Comparison of ENCODE assay signal across 11 mouse cellular contexts in the genomic region with DNA sequence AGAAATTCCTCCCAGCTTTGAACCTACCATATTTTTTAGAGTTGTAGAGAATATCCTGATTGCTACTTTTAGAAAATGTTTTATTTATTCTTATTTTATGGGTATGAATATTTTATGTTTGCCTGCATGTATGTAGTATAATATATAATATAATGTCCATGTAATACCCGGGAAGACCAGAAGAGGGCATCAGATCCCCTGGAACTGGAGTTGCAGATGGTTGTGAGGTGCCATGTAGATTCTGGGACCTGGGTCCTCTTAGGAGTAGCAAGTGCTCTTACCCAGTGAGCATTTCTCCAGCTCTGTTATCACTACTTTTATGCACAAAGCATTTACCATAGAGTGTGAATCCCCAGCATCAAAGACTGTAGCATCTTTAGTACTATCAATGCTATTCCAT. TPM values are rescaled to one million over a fixed set of nuclear protein-coding genes. Genes with fewer than 3 reads are reported as not detected.
DNase-seq lines count a peak whose midpoint lies in the region; ATAC-seq and TF ChIP-seq lines count a peak whose summit lies in the region.
"Had no signal": no experiment of that assay in that cellular context is flagged by ENCODE, and none has a peak within 500 bp of the region (broad histone marks: within the 10 kb centered on the region; RNA-seq: fewer than 3 reads in every experiment).

No protein-coding gene starts in this region.

- in situ Hi-C loops in ES-E14 (cut with MboI; ENCODE audit: low sequenced_read_pairs in 2 of 2, unreplicated experiment in 2 of 2), result no loop called here

- no peak for ATAC-seq in cerebellum, adult (ENCODE audit: insufficient number of reproducible peaks, low FRiP score, low TSS enrichment)

- H3K9me3 ChIP-seq in ES-E14 (ENCODE audit: control insufficient read depth, insufficient read depth, low read depth, low read length), result no peaks in the 10 kb centered on the region
- H3K9me3 ChIP-seq: neural tube, embryonic 12.5 days had no signal

- TF ChIP-seq POLR2A in cerebellum, adult 2 months (IDR thresholded peaks at IDR 0.05; ENCODE audit: borderline replicate concordance, insufficient read depth, low read length), result no peak

- H3K4me3 ChIP-seq in cerebellum, adult 2 months (replicated peaks; ENCODE audit: insufficient read depth, low read depth, low read length), result no peak overlapping the region
- H3K4me3 ChIP-seq in left cerebral cortex, adult 2 months, result no peak overlapping the region
- no peak overlapping the region for H3K4me3 ChIP-seq in ES-E14 (ENCODE audit: insufficient read depth in 1 of 2, low read depth in 1 of 2, low read length in 2 of 2, poor library complexity in 1 of 2, severe bottlenecking in 1 of 2)
- H3K4me3 ChIP-seq: erythroblast, embryonic 14.5 days; neural tube, embryonic 12.5 days had no signal

- H3K27me3 ChIP-seq in cerebellum, adult 2 months (ENCODE audit: control insufficient read depth, insufficient read depth, low read length), result no peaks in the 10 kb centered on the region

- no peak overlapping the region for H3K9ac ChIP-seq in ES-E14 (ENCODE audit: insufficient read depth, low read depth, low read length, poor library complexity, severe bottlenecking)
- H3K9ac ChIP-seq: hindbrain, embryonic 14.5 days; neural tube, embryonic 12.5 days had no signal

- no peak for DNase-seq in cerebellum, adult 2 months
- DNase-seq in cerebellum, adult 18-20 months, result no peak
- no peak for DNase-seq in left cerebral cortex, adult 2 months (ENCODE audit: extremely low spot score in 1 of 2, low spot score in 2 of 2)
- DNase-seq in left cerebral cortex, adult 8-10 months (ENCODE audit: low spot score in 2 of 2), result no peak
- no peak for DNase-seq in ES-E14 (ENCODE audit: low read depth, low spot score)
- peak; percentile 39 for DNase-seq in mesoderm, embryonic 11.5 days (ENCODE audit: low read depth, low spot score)
- no peak for DNase-seq in ovary, postnatal 14 days (ENCODE audit: low spot score)

- peak; percentile 40; the same call in 1 of the 2 replicates for TF ChIP-seq CTCF in cerebellum, adult 2 months (IDR thresholded peaks at IDR 0.05; ENCODE audit: borderline replicate concordance, insufficient read depth, low read depth, low read length)
- peak; percentile 58 for TF ChIP-seq CTCF in left cerebral cortex, adult 2 months (IDR thresholded peaks at IDR 0.05)

- no peaks in the 10 kb centered on the region for H3K36me3 ChIP-seq in ES-E14 (ENCODE audit: control insufficient read depth, insufficient read depth, low read length, poor library complexity, severe bottlenecking)
- H3K36me3 ChIP-seq: neural tube, embryonic 12.5 days had no signal

- intact Hi-C loops in left cerebral cortex, adult 2 months (cut with DNase I), result loop anchor here (5.0 kb wide), 1 partner anchor 76 kb away; no protein-coding TSS in a partner anchor

- 3% methylated on average over 1 of the region's 1 CpGs for WGBS in cerebellum, adult 2 months

- H3K27ac ChIP-seq in cerebellum, adult 2 months (ENCODE audit: insufficient read depth, low read length), result no peak overlapping the region
- H3K27ac ChIP-seq in left cerebral cortex, adult 2 months, result no peak overlapping the region
- H3K27ac ChIP-seq in ES-E14 (ENCODE audit: insufficient read depth, low read depth, low read length, poor library complexity, severe bottlenecking), result no peak overlapping the region
- H3K27ac ChIP-seq: hindbrain, embryonic 14.5 days; neural tube, embryonic 12.5 days had no signal

- no peaks in the 10 kb centered on the region for H3K4me1 ChIP-seq in cerebellum, adult 2 months (ENCODE audit: control insufficient read depth, insufficient read depth, low read length)
- no peaks in the 10 kb centered on the region for H3K4me1 ChIP-seq in ES-E14 (ENCODE audit: control insufficient read depth in 2 of 2, insufficient read depth in 2 of 2, low read length in 2 of 2, poor library complexity in 1 of 2)
- H3K4me1 ChIP-seq: neural tube, embryonic 12.5 days had no signal

TF ChIP-seq in ES-E14, 5 proteins besides CTCF, POLR2A, EP300 and RAD21:
- TF ChIP-seq MAFK (IDR thresholded peaks at IDR 0.05; ENCODE audit: insufficient read depth, low read depth, low read length) (no peak), ZNF384 (IDR thresholded peaks at IDR 0.05; ENCODE audit: low read depth, low read length) (no peak), HCFC1 (IDR thresholded peaks at IDR 0.05; ENCODE audit: borderline replicate concordance, insufficient read depth, low read length) (no peak), ZC3H11A (IDR thresholded peaks at IDR 0.05; ENCODE audit: borderline replicate concordance, low read depth, low read length) (peak; percentile 49; the same call in 1 of the 2 replicates), CHD2 (IDR thresholded peaks at IDR 0.05; ENCODE audit: low read depth, low read length) (no peak)
TF ChIP-seq in ES-E14: peak in this region for 1.

RNA-seq across cellular contexts. Expression of a gene that starts 17.5 kb away (rescaled TPM):
- polyA plus RNA-seq in cerebellum, adult 2 months (2012; rRNA removed), result 294 and 310 TPM in 2 replicates
- 100 to 1,000 TPM; 168 to 203 TPM for total RNA-seq in left cerebral cortex, adult 2 months (2021)
- total RNA-seq in left cerebral cortex, adult 8-10 months (2022), result 100 to 1,000 TPM; 199 to 208 (median 202) TPM
- 224 and 382 TPM in 2 replicates for total RNA-seq in ES-E14 (2012; rRNA removed)

RNA-seq across cellular contexts. Expression of a gene that starts 52.9 kb away (rescaled TPM):
- 0.05 TPM in 1 of 2 replicates, not detected in the other for polyA plus RNA-seq in cerebellum, adult 2 months (2012; rRNA removed)
- total RNA-seq in left cerebral cortex, adult 2 months (2021), result under 1 TPM in 1 of 2 experiments, not detected in 1; 0.16 TPM
- total RNA-seq in left cerebral cortex, adult 8-10 months (2022), result under 1 TPM in 3 of 4 experiments, not detected in 1; 0.14 to 0.33 (median 0.27) TPM
- total RNA-seq in ES-E14 (2012; rRNA removed), result 0.13 TPM in 1 of 2 replicates, not detected in the other
- polyA plus RNA-seq: erythroblast, embryonic 14.5 days had no signal
